Mouse (Mus musculus): ENCODE results near the gene H3f3b.

The H3f3b gene

DNA sequence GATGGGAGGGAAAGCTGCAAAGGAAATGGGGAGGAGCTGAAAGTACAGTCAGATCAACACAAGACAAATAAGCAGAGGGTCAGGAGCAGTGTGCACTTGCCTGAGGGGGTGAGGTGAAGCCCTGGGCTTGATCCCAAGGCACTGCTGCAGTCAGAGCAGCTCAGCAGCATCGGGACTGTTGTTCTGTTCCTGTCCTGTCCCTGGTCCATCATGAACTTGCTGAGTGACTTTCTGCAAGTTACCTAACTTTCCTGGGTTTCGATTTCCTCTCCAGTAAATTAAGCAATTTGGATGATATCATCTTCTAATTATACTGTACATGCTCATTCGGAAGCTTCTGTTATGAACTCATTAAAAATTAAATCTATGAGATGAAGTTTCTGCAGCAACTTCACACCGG is at the start of gene H3f3b:
TSS of gene H3f3b (minus strand) at position 207 of the 400 bp plus-strand sequence.
- DNase-seq (ENCODE audit: low read depth, low spot score): no peak

DNA sequence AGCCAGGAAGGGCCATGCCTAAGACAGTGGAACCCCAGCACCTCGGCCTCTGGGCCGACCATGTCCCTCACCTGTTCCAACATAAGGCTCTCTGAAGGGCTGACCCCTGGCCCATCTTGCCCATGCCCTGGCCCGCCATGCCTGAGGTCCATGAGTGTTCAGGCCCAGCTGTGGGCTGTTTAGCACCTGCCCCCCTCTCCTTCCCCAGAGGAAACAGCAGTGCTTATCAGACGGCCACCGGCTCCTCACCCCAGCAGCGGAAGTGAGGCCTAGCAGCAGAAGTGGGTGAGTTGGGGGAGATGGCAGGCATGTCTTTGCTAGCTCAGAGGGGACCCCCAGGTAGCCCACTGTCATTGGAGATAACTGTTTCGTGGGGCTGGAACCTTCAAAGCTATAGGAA is 49.1 kb upstream of the H3f3b start:
- DNase-seq (ENCODE audit: low read depth, low spot score): no peak

GRCm38 (mm10) chr11:116076266-116076540 is 48.4 kb upstream of the H3f3b start:
- DNase-seq (ENCODE audit: low read depth, low spot score): no peak

GRCm38 (mm10) chr11:116075539-116076265 is 47.9 kb upstream of the H3f3b start:
- DNase-seq (ENCODE audit: low read depth, low spot score): peak; percentile 44

DNA sequence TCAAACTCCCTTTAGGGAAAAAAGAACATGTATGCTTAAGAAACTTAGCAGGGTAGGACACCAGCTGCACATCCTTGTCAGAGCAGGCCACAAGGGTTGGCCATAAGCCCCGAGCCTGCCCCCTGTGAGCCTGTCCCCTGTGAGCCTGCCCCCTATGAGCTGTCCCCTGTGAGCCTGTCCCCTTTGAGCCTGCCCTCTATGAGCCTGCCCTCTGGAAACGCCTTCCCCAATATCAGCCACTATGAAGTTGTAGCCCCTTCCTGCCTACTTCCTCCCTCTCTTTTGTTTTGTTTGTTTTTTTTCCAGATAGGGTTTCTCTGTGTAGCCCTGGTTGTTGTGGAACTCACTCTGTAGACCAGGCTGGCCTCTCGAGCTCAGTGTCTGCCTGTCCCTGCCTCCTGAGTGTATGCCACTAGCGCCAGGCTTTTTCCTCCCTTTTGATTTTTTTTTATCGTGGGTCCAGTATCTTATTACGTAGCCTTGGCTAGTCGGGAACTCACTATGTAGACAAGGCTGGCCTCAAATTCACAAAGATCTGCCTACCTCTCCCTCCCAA is 46.8 kb upstream of the H3f3b start:
- DNase-seq (ENCODE audit: low read depth, low spot score): no peak

DNA sequence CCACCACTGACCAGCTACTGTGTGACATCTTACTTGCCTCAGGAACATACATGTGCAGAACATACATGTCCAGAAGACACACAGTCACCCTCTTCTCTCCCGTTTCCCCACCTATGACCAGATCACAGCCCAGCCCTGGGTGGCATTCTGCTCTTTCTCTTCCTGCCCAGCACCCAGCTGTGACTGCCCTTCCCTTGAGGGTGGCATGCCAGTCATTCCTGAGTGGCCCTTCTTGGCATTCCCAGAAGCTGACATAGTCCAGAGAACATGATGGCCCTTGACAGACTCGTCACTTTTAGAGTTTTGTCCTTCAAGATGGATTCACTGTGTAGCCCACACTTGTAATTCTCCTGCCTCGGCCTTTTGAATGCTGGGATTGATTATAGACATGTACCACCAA is 44.8 kb upstream of the H3f3b start:
- no peak for DNase-seq (ENCODE audit: low read depth, low spot score)

DNA sequence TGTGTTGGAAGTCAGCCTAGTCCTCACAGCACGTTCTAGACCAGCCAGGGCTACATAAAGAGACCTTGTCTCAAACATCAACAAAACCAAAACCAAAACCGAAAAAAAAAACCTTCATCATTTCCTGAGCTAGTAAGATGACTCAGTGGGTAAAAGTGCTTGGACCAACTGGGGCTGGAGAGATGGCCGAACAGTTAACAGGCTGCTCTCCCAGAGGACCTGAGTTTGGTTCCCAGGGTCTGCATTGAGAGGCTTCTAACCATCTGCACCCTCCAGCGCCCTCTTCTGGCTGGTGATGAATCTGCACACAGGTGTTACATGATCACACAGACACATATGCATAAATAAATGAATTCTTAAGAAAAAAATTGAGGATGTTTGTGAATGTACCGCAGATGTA is 43.7 kb upstream of the H3f3b start:
- peak; percentile 84 for DNase-seq (ENCODE audit: low read depth, low spot score)

DNA sequence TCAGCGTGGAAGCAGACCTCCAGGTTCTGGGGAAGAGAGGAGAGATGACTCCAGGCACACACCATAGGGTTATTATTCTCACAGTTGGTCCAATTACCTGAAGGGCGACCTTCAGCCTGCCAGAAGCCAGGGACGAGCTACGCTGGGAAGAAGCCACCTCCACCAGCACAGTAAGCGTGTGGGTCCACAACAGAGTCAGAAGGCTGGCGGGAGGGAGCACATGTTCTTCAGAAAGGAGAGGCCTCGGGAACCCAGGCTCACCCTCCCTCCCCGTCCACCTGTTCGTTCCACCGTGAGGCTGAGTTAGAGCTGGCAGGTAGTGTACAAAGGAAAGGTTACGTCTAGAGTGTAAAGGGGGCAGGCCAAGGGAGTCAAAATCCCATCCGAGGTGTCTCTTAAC is 37.6 kb upstream of the H3f3b start:
- DNase-seq (ENCODE audit: low read depth, low spot score): no peak

GRCm38 (mm10) chr11:116064187-116064867 is 36.6 kb upstream of the H3f3b start:
- DNase-seq (ENCODE audit: low read depth, low spot score): no peak

GRCm38 (mm10) chr11:116063562-116063961 is 35.8 kb upstream of the H3f3b start:
- no peak for DNase-seq (ENCODE audit: low read depth, low spot score)

DNA sequence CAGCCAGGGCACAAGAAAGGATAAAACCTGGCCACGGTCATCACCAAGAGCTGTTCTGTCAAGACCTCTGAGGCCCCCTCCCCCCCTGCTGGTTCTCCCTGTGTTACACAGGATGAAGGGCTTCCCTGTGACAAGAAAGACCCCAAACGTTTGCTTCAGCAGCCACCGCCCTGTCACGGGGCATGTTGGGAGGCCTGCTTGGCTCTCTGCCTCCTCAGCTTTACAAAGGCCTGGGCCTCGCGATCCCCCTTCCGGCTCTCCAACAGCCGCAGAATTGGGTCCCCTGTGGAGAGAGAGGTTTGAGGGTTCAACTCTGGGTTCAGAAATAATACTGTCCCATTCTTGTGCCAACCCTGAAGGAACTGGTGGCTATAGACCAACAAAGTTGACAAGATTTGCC is 34.8 kb upstream of the H3f3b start:
- DNase-seq (ENCODE audit: low read depth, low spot score): no peak

GRCm38 (mm10) chr11:116061641-116062415 is 34.1 kb upstream of the H3f3b start:
- DNase-seq (ENCODE audit: low read depth, low spot score): no peak

GRCm38 (mm10) chr11:116060596-116060995 is 32.8 kb upstream of the H3f3b start:
- DNase-seq (ENCODE audit: low read depth, low spot score): no peak

DNA sequence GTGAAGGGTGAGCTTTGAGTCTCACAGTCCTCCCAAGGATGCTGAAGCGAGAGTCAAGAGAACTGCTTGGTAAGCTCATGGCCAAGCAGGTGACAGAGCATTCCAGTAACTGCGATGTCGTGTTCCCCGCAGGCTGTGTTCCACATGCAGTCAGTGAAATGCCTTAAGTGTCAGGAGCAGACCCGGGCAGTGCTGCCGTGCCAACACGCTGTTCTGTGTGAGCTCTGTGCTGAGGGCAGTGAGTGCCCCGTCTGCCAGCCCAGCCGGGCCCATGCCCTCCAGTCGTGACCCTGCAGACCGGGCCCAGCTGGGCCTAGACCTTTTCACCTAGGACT is 31.9 kb upstream of the H3f3b start:
- DNase-seq (ENCODE audit: low read depth, low spot score): no peak

DNA sequence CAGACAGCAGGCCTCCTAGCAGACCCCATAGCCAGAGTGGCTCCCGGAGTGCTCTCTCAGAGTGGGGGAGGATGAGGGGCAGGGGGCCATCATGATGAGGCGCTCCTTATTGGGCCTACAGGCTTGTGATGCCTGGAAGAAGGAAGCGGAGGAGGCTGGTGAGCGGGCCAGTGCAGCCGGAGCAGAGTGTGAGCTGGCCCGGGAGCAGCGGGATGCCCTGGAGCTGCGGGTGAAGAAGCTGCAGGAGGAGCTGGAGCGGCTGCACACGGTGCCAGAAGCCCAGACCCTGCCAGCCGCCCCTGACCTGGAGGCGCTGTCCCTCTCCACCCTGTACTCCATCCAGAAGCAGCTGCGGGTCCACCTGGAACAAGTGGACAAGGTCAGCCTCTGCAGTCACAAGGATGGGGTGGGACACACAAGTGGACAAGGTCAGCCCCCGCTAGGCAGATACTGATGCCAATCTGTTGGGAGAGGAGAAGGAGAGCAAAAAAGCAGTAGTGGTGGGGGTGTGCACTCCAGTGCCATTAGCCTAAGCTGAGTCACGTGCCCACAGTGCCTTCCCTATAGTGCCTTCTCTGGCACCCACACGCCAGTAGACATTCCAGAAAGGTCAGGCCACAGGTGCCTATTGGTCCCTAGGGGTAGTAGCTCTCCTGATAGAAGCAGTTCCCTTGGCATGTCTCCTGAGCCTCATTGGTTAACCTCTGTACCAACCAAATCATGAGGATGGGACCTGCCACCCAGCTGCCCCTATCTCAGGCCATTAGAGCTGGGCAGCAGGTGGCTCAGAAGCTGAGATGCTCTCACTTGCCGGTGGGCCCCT is 31.3 kb upstream of the H3f3b start:
- no peak for DNase-seq (ENCODE audit: low read depth, low spot score)

- DNase-seq (ENCODE audit: low read depth, low spot score): no peak
These were observed 30.4 kb upstream of the H3f3b start for GRCm38 (mm10) chr11:116058022-116058614.

DNA sequence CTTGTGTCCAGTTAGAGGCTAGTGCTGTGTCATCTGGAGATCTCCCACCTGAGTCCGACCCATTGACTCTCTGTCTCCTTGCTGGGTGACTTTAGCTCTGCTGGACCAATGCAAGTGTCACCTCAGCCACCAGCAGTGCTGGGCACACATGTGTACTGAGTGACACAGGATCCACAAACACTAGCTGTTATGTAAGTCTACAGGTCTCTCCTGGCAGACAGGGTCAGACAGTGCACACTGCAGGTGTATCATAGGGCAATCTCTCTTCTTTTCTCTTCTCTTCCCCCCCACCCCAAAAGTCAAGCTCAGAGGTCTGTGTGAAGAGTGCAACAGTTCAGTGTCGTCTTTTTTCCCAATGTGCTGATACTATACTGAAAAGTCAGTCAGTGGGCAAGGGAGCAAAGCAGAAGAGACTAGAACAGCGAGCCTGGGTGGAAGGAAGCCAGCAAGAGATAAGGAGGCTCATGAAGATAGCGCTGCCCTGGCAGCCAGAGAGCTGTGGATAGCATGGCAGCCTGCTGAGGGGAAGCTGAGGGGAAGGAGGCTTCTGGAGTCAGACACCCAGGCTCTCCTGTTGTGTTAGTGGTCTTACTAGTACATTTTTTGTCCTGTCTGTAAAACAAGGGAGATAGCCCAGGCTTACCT is 29.6 kb upstream of the H3f3b start:
- DNase-seq (ENCODE audit: low read depth, low spot score): no peak

DNA sequence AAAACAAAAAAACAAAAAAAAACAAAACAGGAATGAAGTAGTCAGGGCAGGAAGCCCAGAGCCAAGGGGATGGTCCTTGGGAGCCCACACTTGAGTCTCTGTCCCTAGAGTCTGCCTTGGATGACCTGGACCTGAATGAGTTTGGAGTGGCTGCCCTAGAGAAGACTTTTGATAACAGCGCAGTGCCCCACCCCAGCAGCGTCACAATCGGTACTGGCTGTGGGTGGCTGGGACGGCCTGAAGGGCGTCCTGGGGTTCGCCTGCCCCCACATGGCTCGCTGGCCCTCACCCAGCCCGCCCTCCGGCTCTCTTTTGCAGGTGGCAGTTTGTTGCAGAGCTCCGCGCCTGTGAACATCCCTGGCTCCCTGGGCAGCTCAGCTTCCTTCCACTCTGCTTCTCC is 28.1 kb upstream of the H3f3b start:
- no peak for DNase-seq (ENCODE audit: low read depth, low spot score)

DNA sequence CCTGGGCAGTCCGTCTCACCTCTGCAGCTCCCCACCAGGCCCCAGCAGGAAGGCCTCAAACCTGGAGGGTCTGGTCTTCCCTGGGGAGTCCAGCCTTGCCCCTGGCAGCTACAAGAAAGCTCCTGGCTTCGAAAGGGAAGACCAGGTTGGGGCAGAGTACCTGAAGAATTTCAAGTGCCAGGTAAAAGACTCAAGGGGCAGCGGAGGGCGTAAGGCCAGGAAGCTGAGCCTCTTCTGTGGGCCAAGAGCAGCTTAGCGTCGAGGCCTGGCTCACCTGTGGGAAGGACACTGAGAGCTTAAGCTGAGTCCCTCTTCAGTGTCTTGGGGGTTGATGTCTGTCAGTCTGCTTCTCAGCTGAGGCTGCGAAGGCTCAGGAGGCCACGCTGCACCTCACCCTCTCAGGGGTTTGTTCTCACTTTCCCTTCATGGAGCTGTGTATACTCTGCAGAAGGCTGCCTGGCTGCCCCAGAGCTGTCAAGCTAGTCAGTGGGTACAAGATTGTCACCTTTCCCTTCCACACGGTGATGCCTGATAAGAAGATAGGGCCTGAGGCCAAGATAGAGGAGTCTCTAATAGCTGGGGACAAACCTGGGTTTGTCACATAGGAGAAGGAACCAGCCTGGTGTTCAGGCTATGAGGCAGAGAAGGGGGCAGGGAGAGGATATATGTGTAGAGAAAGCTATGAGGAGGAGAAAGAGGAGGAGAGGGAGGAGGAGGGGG is 25.9 kb upstream of the H3f3b start:
- no peak for DNase-seq (ENCODE audit: low read depth, low spot score)

GRCm38 (mm10) chr11:116050196-116050595 is 22.4 kb upstream of the H3f3b start:
- no peak for DNase-seq (ENCODE audit: low read depth, low spot score)

All from ES-CJ7 (cell line).